Mouse (Mus musculus) 3T3-L1 (cell line): ENCODE measurements at regions not wholly inside any gene's neighbourhood (a gene's known extent, or its start where the extent isn't known, plus 50 kb on each side); places are given as distances from the start of the nearest gene placed in this dataset.
"Not testable (repeated sequence)": the region's sequence is repeated elsewhere in the genome, so short reads cannot be mapped to it uniquely, and the experiment has no call there.

Experiments
- DNase-seq: peaks from one replicate; pipeline ENCODE4 v3.0.0-alpha.2; 2015; ENCODE audit warnings: low read depth, low spot score

- DNase-seq, result no peak
Observed at GRCm38 (mm10) chr5:64691406-64692100, 111.6 kb upstream of the Klf3 start.

GRCm38 (mm10) chr5:64692335-64692734, 110.9 kb upstream of the Klf3 start:
- DNase-seq, result no peak

GRCm38 (mm10) chr5:64693616-64694015, 109.6 kb upstream of the Klf3 start:
- DNase-seq, result no peak

GRCm38 (mm10) chr5:64694606-64695005, 108.6 kb upstream of the Klf3 start:
- no peak for DNase-seq

GRCm38 (mm10) chr5:64696099-64696498, 107.1 kb upstream of the Klf3 start:
- DNase-seq, result no peak

GRCm38 (mm10) chr5:64697466-64697865, 105.7 kb upstream of the Klf3 start:
- DNase-seq, result no peak

- no peak for DNase-seq
Observed at GRCm38 (mm10) chr5:64698458-64699116, 104.6 kb upstream of the Klf3 start.

GRCm38 (mm10) chr5:64700030-64700429, 103.2 kb upstream of the Klf3 start:
- no peak for DNase-seq

- DNase-seq, result no peak
Observed at GRCm38 (mm10) chr5:64701219-64701779, 101.9 kb upstream of the Klf3 start.

GRCm38 (mm10) chr5:64701780-64702231, 101.4 kb upstream of the Klf3 start:
- DNase-seq, result peak; percentile 69

- DNase-seq, result not testable (repeated sequence)
Observed at GRCm38 (mm10) chr5:64702404-64702803, 100.8 kb upstream of the Klf3 start.

- peak; percentile 63 for DNase-seq
Observed at GRCm38 (mm10) chr5:64703091-64703872, 99.9 kb upstream of the Klf3 start.

GRCm38 (mm10) chr5:64704144-64704543, 99.0 kb upstream of the Klf3 start:
- DNase-seq, result peak; percentile 68

- DNase-seq, result no peak
Observed at GRCm38 (mm10) chr5:64706586-64706985, 96.6 kb upstream of the Klf3 start.

- DNase-seq, result no peak
Observed at GRCm38 (mm10) chr5:64709146-64709545, 94.0 kb upstream of the Klf3 start.

GRCm38 (mm10) chr5:64710236-64710635, 93.0 kb upstream of the Klf3 start:
- no peak for DNase-seq

GRCm38 (mm10) chr5:64710968-64711367, 92.2 kb upstream of the Klf3 start:
- no peak for DNase-seq

- DNase-seq, result no peak
Observed at GRCm38 (mm10) chr5:64714221-64714653, 89.0 kb upstream of the Klf3 start.

GRCm38 (mm10) chr5:64714710-64715109, 88.5 kb upstream of the Klf3 start:
- DNase-seq, result no peak

GRCm38 (mm10) chr5:64716551-64716950, 86.6 kb upstream of the Klf3 start:
- DNase-seq, result no peak

GRCm38 (mm10) chr5:64722211-64722610, 81.0 kb upstream of the Klf3 start:
- DNase-seq, result no peak

GRCm38 (mm10) chr5:64727847-64728246, 75.3 kb upstream of the Klf3 start:
- peak; percentile 37 for DNase-seq
